Mouse (Mus musculus) kidney, postnatal 4 days (tissue): ENCODE data around the gene Olfr1255.
A peak's percentile ranks its signal among the peaks of the same experiment; 100 is the strongest.

Experiments
- DNase-seq, 2 experiments: peaks; one replicate each; pipeline ENCODE4 v3.0.0; 2021; ENCODE audit warnings: mixed read lengths in 2 of 2

Gene Olfr1255

GRCm38 (mm10) chr2:89811751-89812150 lies at the start of gene Olfr1255:
Gene Olfr1255, plus strand, starts transcription at chr2:89812051.
- no peak for DNase-seq

GRCm38 (mm10) chr2:89793519-89793918 lies 18.3 kb upstream of the Olfr1255 start, which contains the start of gene Olfr1254:
Gene Olfr1254, minus strand, starts transcription at chr2:89793619.
- DNase-seq: no peak

GRCm38 (mm10) chr2:89799583-89799982 lies 12.3 kb upstream of the Olfr1255 start:
- DNase-seq: no peak

DNA sequence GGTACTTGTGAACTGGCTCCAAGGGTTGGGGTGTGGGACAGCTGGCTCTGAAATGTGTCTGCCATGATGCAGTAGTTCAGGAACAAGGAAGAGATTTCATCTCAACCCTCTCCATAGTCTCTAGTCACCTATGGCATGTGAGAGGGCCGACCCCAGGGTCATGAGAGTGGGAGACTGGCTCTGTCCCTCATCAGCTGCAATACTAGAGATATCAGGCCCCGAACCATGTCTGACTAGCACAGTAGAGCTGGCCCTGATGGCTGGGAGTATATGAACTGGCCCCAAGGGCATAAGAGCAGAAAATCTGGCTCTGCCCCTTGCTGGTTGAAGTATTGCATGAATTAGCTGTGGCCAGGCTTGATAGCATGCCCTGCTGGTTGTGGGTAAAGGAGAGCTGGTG lies 1.1 kb upstream of the Olfr1255 start:
- no peak for DNase-seq

DNA sequence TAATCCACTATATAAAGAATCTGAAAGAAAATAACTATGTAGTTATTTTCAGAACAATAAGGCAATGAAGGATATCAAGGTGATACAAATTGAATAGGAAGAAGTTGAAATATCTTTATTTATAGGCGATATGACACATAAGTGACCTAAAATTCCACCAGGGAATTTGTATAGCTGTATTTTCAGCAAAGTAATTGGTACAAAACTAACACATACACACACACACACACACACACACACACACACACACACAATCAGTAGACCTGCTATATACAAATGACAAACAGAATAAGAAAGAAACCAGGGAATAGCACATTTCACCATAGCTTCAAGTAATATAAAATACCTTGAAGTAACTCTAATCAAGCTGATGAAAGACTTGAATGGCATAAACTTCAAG lies 8.4 kb downstream of the Olfr1255 start:
- peak in 1 of 2 experiments; percentile 2 for DNase-seq

GRCm38 (mm10) chr2:89841455-89841854 lies 29.6 kb downstream of the Olfr1255 start, which contains the start of gene Olfr1256:
Gene Olfr1256, minus strand, starts transcription at chr2:89841555.
- no peak for DNase-seq

DNA sequence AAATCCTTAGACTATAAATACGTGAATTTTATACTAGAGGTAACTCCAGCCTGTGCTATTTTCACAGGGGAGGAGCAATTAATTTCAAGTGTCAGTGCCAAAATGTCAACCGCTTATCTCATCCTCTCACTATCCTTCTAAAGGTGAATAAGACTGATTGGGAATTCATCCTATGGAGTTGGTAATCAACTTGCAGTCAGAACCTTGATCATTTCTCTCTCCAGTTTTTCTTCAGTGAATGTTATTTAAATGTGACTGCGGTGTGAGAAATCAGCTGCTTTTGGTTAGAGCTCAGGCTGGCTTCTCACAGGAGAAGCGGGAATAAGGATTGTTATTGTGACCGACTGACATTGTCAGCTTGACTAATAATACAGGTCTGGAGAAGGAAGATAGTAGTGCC lies 36.3 kb downstream of the Olfr1255 start, which contains the start of gene Olfr48:
Olfr48 (minus strand) TSS at position 101 of the 400 bp plus-strand sequence.
- no peak for DNase-seq

- DNase-seq: no peak
These were observed 37.4 kb downstream of the Olfr1255 start for GRCm38 (mm10) chr2:89849230-89849629.
